Mouse (Mus musculus) cerebellum, adult 2 months (tissue): ENCODE data around the gene Syk.

Experiments used
- CTCF ChIP-seq: fragments of 200-500 bp; IDR thresholded peaks from 2 replicates; pipeline ENCODE4 v1.5.1; 2011; ENCODE audit warnings: low read depth, mild to moderate bottlenecking, control low read depth, low read length, moderate library complexity, borderline replicate concordance; ENCODE audit not compliant: insufficient read depth
- POLR2A ChIP-seq: fragments of 200-500 bp; IDR thresholded peaks from 2 replicates; pipeline ENCODE4 v1.6.1; 2011; ENCODE audit warnings: low read length, control low read depth, borderline replicate concordance; ENCODE audit not compliant: insufficient read depth

DNA sequence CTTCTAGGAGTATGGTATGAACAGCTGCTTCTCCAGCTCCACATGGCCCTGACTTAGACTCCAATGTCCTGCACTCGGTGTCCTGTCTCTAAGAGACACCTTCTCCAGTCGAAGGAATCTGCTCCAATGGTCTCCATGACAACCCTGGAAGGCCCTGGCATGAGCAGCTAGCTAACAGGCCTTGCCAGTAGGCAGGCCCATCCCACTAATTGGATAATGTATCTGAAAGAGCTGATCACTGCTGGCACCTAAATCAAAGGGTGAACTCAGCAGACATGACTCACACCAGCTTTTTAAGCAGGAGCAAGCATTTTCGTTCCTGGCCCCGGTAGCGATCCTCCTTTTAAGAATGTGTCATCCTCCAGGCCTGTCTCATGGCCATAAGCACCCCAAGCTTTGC lies 96.9 kb downstream of the Syk start:
- TF ChIP-seq CTCF: no peak
- TF ChIP-seq POLR2A: no peak
